Mouse (Mus musculus) CH12.LX (cell line): ENCODE measurements around the gene Ak4.

Source experiments
- CHD2 ChIP-seq: IDR thresholded peaks from 2 replicates; pipeline ENCODE4 v1.6.1; 2011; ENCODE audit warnings: low read length, improper control_type of control experiment
- CTCF ChIP-seq, 2 experiments: IDR thresholded peaks in 1 of 2; conservative IDR thresholded peaks in 1 of 2; 2 replicates each; pipeline ENCODE4 v1.5.1; 2011 to 2012; ENCODE audit warnings: low read depth in 2 of 2, low read length in 2 of 2, improper control_type of control experiment in 1 of 2, inconsistent platforms in 1 of 2, mild to moderate bottlenecking in 1 of 2, moderate library complexity in 1 of 2
- EP300 ChIP-seq: IDR thresholded peaks from 2 replicates; pipeline ENCODE4 v1.6.1; 2011; ENCODE audit warnings: low read length, improper control_type of control experiment
- JUND ChIP-seq: conservative IDR thresholded peaks from 2 replicates; pipeline ENCODE4 v1.6.1; 2011; ENCODE audit warnings: low read depth, low read length, improper control_type of control experiment
- MAZ ChIP-seq: IDR thresholded peaks from 2 replicates; pipeline ENCODE4 v1.6.1; 2012; ENCODE audit warnings: low read depth, mild to moderate bottlenecking, inconsistent platforms, low read length, improper control_type of control experiment, moderate library complexity
- MXI1 ChIP-seq: IDR thresholded peaks from 2 replicates; pipeline ENCODE4 v1.6.1; 2011; ENCODE audit warnings: mild to moderate bottlenecking, low read depth, low read length, improper control_type of control experiment
- MYC ChIP-seq: IDR thresholded peaks from 2 replicates; pipeline ENCODE4 v1.6.1; 2011; ENCODE audit warnings: low read depth, mild to moderate bottlenecking, improper control_type of control experiment, low read length
- RAD21 ChIP-seq: IDR thresholded peaks from 2 replicates; pipeline ENCODE4 v1.6.1; 2011; ENCODE audit warnings: low read depth, mild to moderate bottlenecking, low read length, improper control_type of control experiment, moderate library complexity
- RCOR1 ChIP-seq: conservative IDR thresholded peaks from 2 replicates; pipeline ENCODE4 v1.6.1; 2012; ENCODE audit warnings: low read depth, mild to moderate bottlenecking, inconsistent platforms, low read length, improper control_type of control experiment
- SMC3 ChIP-seq: IDR thresholded peaks from 2 replicates; pipeline ENCODE4 v1.6.1; 2011; ENCODE audit warnings: low read depth, low read length, improper control_type of control experiment
- USF1 ChIP-seq: IDR thresholded peaks from 2 replicates; pipeline ENCODE4 v1.6.1; 2014; ENCODE audit warnings: low read depth, mild to moderate bottlenecking, inconsistent platforms, low read length, improper control_type of control experiment
- ZNF384 ChIP-seq: IDR thresholded peaks from 2 replicates; pipeline ENCODE4 v1.6.1; 2012; ENCODE audit warnings: low read depth, low read length, improper control_type of control experiment, inconsistent platforms

DNA sequence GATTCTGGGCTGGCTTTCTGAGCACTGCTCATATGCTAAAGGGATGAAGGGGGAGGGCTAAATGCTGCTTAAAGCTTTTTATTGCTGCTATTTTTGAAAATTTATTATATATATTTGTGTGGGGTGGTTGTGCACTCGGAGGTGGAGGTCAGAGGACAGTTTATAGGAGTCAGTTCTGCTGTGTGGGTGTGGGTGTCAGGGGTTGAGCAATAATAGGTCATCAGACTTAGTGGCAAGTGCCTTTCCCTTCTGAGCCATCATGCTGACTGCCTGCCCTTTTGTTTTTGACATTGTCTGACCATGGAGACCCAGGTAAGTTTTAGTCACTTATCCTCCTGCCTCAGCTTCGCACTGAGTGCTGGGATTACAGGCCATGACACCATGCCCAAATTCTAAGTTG is 10.0 kb downstream of the Ak4 start:
- TF ChIP-seq MYC, result no peak
- TF ChIP-seq CTCF (conservative IDR thresholded peaks at IDR 0.05 in 1 of 2, IDR thresholded peaks at IDR 0.05 in 1 of 2; ENCODE audit: low read depth in 2 of 2, low read length in 2 of 2), result no peak
- TF ChIP-seq JUND, result no peak
- no peak for TF ChIP-seq USF1
- TF ChIP-seq SMC3, result no peak
- TF ChIP-seq RCOR1, result no peak
- no peak for TF ChIP-seq MXI1
- no peak for TF ChIP-seq MAZ
- no peak for TF ChIP-seq RAD21
- TF ChIP-seq EP300, result no peak
- TF ChIP-seq CHD2, result no peak
- TF ChIP-seq ZNF384, result no peak
